Mouse (Mus musculus): ENCODE measurements around the gene Cd44. TPM values are rescaled to one million over a fixed set of nuclear protein-coding genes. Genes with fewer than 3 reads are reported as not detected.

Gene Cd44
- polyA plus RNA-seq, 1 experiment from 2014 or later, result 12.5 TPM

Other genes starting within 250 kb of the Cd44 start
- gene Slc1a2, start 243.0 kb downstream of the Cd44 start, polyA plus RNA-seq (2015; fragmentation: Nextera tagmentation; extraction: Ambion mirVana), result 0.13 and 0.26 TPM in 2 replicates
- gene Pdhx, start 171.8 kb upstream of the Cd44 start, polyA plus RNA-seq (2015; fragmentation: Nextera tagmentation; extraction: Ambion mirVana), result 34.6 and 37.7 TPM in 2 replicates
- gene Apip, start 172.0 kb upstream of the Cd44 start, polyA plus RNA-seq (2015; fragmentation: Nextera tagmentation; extraction: Ambion mirVana), result 50.0 and 51.0 TPM in 2 replicates

Measured in intestine, embryonic 16.5 days (tissue).